Mouse (Mus musculus): ENCODE measurements around the gene Actr3.

The Actr3 gene

DNA sequence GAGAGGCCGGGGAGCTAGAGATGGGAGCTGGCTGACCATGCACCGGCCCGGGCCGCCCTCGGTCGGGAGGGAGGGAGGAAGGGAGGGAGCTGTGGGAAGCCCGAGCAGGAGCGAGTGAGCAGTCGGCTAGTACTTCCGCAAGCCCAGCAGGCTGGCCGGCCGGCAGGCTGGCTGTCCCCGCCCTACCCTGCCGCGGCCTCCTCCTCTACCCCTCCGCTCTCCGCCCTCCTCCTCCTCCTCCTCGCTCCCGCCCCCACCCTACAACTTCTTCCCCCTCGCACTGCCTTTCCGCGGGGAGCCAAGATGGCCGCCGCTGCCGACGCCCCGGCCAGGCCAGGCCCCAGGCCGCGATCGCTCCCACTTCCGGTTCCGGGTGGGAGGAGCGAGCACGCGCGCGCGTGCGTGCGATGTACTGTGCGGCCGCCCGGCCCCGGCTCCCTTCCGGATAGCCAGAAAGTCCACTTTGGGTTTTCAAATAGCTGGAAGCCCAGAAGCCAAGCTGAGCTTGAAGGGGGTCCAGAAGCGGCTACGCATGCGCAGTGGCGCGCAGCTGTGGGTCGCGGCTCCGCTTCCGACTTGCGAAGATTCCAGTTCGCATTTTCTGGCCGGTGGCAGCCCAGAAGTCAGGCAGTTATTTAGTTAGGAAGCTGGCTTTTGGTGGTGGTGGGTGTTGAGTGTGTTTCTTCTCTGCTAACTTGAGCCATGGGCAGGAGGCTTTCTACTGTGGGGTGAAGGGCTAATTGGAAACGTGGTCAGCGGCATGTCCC, at the start of gene Actr3:
Gene Actr3, minus strand, starts transcription at position 359 of the 767 bp plus-strand sequence.
- peak; percentile 100 for DNase-seq (ENCODE audit: low read depth in 2 of 2, low spot score in 2 of 2)

GRCm38 (mm10) chr1:125482459-125483287, 47.1 kb upstream of the Actr3 start:
- DNase-seq (ENCODE audit: low read depth in 2 of 2, low spot score in 2 of 2) = no peak

DNA sequence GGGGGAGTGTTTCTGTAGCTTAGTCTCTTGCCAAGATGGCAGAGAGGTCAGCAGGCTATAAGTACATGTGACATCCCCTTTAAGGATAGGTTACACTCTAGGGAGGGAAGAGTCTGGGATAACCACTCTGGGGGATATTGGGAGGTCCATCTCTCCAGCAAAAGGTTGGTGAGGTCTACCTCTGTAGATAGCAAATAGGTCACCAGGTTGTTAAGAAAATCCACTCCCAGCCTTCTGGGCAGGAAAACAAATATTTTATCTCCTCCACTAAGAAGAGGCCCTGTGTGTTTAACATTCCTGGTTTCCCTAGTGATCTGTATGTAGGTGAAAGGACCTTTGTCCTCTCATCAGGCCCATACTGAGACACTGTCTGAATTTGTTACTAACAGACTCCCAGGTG, 46.3 kb upstream of the Actr3 start:
- no peak for DNase-seq (ENCODE audit: low read depth in 2 of 2, low spot score in 2 of 2)

DNA sequence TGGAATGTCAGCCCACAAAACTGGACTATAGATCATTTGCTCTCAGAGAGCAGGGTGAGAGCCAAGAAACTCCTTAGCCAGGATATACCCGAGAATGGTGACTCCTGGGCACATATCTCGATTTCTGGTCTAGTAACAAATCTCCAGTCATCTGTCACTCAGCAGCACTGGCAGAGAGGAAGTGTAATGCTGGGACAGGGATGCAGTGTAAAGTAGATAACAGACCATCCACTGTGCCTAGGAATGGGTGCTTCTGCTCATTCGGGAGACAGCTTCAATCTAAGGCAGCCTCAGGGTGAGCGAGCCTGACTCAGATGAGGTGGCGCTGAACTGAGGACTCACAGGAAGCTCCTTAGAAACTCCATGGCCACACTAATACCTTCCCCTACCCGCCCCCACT, 43.1 kb upstream of the Actr3 start:
- no peak for DNase-seq (ENCODE audit: low read depth in 2 of 2, low spot score in 2 of 2)

DNA sequence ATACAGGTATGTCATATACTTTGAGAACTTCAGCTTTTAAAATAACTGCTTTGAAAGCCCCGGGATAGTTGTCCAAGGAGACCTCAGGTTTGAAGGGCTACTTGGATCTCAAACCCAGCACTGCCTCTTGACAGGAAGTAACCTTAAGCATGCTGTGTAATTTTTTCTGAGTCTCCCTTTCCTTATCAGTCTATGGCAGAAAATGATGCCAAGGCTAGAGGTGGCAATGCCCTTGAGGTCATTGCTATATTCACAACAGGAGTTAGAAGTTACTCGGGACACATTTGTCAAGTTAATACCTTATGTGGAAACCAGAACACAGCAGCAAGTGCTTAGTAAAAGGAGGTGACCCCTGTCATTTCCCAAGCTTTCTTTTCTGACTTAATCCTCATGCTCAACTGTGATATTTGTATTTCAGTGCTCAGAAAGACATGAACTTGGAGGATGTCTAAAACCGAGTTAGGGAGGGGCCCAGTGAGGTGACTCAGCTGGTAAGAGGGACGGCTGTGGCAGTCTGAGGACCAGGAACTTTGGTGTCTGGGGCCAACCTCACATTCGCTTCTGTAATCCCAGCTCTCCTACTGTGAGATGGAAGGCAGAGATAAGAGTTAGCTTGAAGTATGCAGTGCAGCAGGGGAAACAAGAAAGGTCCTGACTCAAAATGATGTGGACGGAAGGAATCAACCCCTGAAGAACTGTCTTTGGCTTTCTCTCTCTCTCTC, 40.6 kb upstream of the Actr3 start:
- DNase-seq (ENCODE audit: low read depth in 2 of 2, low spot score in 2 of 2) = no peak

- DNase-seq (ENCODE audit: low read depth in 2 of 2, low spot score in 2 of 2) = no peak
Observed at GRCm38 (mm10) chr1:125473866-125474265, 38.3 kb upstream of the Actr3 start.

DNA sequence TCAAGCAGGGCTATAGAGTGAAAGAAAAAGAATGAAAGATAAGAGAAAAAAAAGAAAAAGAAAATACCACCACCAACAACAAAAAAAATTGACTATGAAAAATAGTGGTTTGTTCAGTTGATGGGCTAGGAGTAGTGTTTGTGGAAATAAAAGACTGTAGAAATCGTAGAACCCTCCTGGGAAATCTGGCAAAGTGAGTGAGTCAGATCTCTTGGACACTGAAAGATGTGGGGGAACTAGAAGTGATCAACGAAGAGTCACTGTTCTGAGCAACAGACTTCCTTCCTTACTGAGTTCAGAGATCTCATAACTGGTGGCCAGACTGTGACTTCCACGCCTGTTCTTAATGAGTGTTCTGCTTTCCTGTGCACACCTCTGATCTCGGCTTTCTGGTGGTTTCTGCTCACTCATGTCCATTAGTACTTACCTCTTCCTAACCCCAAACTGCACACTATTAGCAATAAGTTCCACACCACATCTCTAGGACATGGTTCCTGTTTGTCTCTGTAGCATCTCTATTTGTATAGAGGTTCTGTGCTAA, 37.7 kb upstream of the Actr3 start:
- DNase-seq (ENCODE audit: low read depth in 2 of 2, low spot score in 2 of 2) = no peak

- DNase-seq (ENCODE audit: low read depth in 2 of 2, low spot score in 2 of 2) = no peak
Observed at GRCm38 (mm10) chr1:125470805-125471648, 35.5 kb upstream of the Actr3 start.

- peak; percentile 21 to 34 for DNase-seq (ENCODE audit: low read depth in 2 of 2, low spot score in 2 of 2)
Observed at GRCm38 (mm10) chr1:125467936-125468335, 32.4 kb upstream of the Actr3 start.

GRCm38 (mm10) chr1:125466621-125467257, 31.2 kb upstream of the Actr3 start:
- DNase-seq (ENCODE audit: low read depth in 2 of 2, low spot score in 2 of 2) = peak; percentile 20 to 49

GRCm38 (mm10) chr1:125464011-125464410, 28.5 kb upstream of the Actr3 start:
- DNase-seq (ENCODE audit: low read depth in 2 of 2, low spot score in 2 of 2) = peak in 1 of 2 experiments; percentile 8

DNA sequence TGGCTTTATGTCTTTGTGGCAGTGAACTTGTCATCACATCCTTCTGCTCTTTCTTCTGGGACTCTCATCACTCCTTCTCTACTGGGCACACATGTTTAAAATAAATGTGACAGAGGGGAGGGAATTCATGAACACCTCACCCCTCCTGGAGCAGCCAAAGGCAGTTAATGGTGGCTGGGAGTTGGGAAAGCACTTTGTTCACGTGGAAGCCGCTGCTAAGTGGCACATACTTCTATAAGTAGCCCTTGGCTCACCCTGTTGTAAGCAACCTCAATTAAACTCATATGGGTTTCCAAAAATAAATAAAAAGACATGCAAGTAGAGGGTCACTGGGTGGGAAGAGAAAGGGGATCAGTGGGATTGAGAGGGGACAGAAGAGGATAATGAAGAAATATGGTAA, 27.8 kb upstream of the Actr3 start:
- DNase-seq (ENCODE audit: low read depth in 2 of 2, low spot score in 2 of 2) = no peak

DNA sequence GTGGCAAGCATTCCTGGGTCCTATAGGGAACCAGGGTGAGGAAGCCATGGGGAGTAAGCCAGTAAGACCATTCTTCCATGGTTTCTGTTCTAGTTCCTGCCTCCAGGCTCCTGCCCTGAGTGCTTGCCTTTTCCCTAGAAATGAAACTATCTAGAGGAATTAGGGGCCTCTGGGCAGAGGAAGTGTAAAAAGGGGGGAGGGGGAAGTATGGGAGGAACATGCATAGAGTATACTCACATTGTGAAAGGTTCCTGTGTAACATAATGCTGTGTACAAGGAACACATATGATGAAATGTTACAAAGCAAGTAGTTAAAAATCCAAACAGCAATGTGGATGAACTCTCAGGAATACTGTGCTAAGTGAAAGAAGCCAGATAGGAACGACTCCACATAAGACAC, 27.4 kb upstream of the Actr3 start:
- no peak for DNase-seq (ENCODE audit: low read depth in 2 of 2, low spot score in 2 of 2)

DNA sequence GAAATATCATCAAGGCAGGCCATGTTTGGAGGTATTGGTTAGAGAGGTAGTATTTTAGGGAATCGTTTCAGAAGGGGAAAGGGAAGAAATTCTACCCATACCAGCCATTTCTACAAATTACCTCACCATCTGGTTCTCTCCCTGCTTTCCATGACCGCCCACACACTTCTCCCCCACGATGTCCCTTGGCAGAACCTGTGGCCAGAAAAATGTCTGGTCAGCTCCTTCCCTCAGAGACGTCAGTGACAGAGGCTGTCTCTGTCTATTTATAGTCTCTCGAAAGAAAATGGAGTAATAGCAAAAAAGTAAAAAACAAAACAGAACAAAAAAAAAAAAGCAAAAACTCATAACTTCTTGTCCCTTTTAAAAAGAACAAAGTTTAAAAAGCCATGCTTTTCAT, 23.0 kb upstream of the Actr3 start:
- no peak for DNase-seq (ENCODE audit: low read depth in 2 of 2, low spot score in 2 of 2)

GRCm38 (mm10) chr1:125455128-125455527, 19.6 kb upstream of the Actr3 start:
- no peak for DNase-seq (ENCODE audit: low read depth in 2 of 2, low spot score in 2 of 2)

GRCm38 (mm10) chr1:125450282-125451000, 14.9 kb upstream of the Actr3 start:
- no peak for DNase-seq (ENCODE audit: low read depth in 2 of 2, low spot score in 2 of 2)

DNA sequence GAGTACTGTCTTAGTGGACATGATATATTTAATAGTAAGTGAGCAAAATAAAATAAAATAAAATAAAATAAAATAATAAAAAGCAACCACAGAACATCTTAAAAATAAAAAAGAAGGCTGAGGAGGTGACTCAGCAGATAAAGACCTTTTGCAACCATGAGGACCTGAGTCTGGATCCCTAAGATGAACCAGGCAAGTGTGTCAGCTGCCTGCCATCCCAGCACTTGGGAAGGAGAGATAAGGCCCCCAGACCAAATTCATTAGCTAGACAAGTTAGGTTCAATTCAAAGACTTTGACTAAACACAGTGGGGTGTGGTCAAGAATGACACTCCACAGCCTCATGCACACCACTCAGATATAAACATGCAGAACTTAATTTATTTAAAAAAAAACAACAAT, 12.4 kb upstream of the Actr3 start:
- no peak for DNase-seq (ENCODE audit: low read depth in 2 of 2, low spot score in 2 of 2)

DNA sequence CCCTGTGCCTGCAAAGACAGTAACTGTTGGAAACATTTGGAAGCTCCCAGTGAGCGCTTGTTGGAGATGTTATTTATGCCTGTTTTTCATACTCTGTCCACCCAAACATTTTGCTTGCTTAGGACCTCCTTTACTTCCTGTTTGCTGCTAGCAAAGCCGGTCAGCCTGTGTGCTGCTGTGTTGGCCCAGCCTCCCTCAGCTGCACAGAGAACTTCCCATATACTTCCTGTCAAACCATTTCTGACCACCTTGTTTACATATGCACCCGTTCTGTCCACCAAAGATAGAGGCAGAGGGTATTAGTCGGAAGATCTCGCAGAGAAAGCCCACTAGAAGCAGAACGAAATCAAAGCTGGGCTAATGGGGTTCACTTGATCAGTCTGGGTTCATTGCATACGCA, 6.2 kb upstream of the Actr3 start:
- no peak for DNase-seq (ENCODE audit: low read depth in 2 of 2, low spot score in 2 of 2)

- peak in 1 of 2 experiments; percentile 35 for DNase-seq (ENCODE audit: low read depth in 2 of 2, low spot score in 2 of 2)
Observed at GRCm38 (mm10) chr1:125441251-125441650, 5.7 kb upstream of the Actr3 start.

All from CD8-positive naive resting alpha-beta T cell, adult 2 months (primary cell).